ENCODE assay signal across 7 mouse cellular contexts in genomic region chr11:98964616-98965415, GRCm38 (mm10). TPM values are rescaled to one million over a fixed set of nuclear protein-coding genes. Genes with fewer than 3 reads are reported as not detected.
DNase-seq lines count a peak whose midpoint lies in the region; ATAC-seq and TF ChIP-seq lines count a peak whose summit lies in the region.

No protein-coding gene starts in this region.

- 17% methylated on average over 15 of the region's 15 CpGs for WGBS in intestine, postnatal 0 days
- WGBS in midbrain, embryonic 15.5 days: 26% methylated on average over 15 of the region's 15 CpGs

- H3K9ac ChIP-seq in ES-E14 (ENCODE audit: insufficient read depth, low read depth, low read length, poor library complexity, severe bottlenecking): peak overlapping the region; percentile 52; the same call in 1 of the 2 replicates
- peak overlapping the region; percentile 48 for H3K9ac ChIP-seq in intestine, postnatal 0 days (ENCODE audit: low read depth, low read length)
- no peak overlapping the region for H3K9ac ChIP-seq in midbrain, embryonic 15.5 days

- peaks cover 20 to 39% of the 10 kb centered on the region in 2 experiments; a peak in 3 of 4 replicates for H3K4me1 ChIP-seq in ES-E14 (ENCODE audit: control insufficient read depth in 2 of 2, insufficient read depth in 2 of 2, low read length in 2 of 2, poor library complexity in 1 of 2)
- H3K4me1 ChIP-seq in intestine, postnatal 0 days (replicated peaks; ENCODE audit: control insufficient read depth, insufficient read depth, low read length): peaks cover 27% of the 10 kb centered on the region
- peaks cover 100% of the 10 kb centered on the region for H3K4me1 ChIP-seq in midbrain, embryonic 15.5 days

- H3K27me3 ChIP-seq in intestine, postnatal 0 days (replicated peaks; ENCODE audit: control insufficient read depth, insufficient read depth, low read length): no peaks in the 10 kb centered on the region
- peaks cover 15% of the 10 kb centered on the region for H3K27me3 ChIP-seq in midbrain, embryonic 15.5 days (replicated peaks)

- H3K27ac ChIP-seq in ES-E14 (ENCODE audit: insufficient read depth, low read depth, low read length, poor library complexity, severe bottlenecking): peak overlapping the region; percentile 86
- peak overlapping the region; percentile 81 for H3K27ac ChIP-seq in intestine, postnatal 0 days (ENCODE audit: low read depth, low read length)
- 0 out of 2 replicates have a peak overlapping the region, but pooled peaks have one; percentile 17 for H3K27ac ChIP-seq in midbrain, embryonic 15.5 days

- in situ Hi-C loops in ES-E14 (cut with MboI; ENCODE audit: low sequenced_read_pairs in 2 of 2, unreplicated experiment in 2 of 2): no loop called here

- TF ChIP-seq CTCF in intestine, postnatal 0 days (IDR thresholded peaks at IDR 0.05; ENCODE audit: low read depth): no peak

- no peaks in the 10 kb centered on the region for H3K9me3 ChIP-seq in ES-E14 (ENCODE audit: control insufficient read depth, insufficient read depth, low read depth, low read length)
- no peaks in the 10 kb centered on the region for H3K9me3 ChIP-seq in intestine, postnatal 0 days (ENCODE audit: control insufficient read depth)
- H3K9me3 ChIP-seq in midbrain, embryonic 15.5 days: no peaks in the 10 kb centered on the region

- ATAC-seq in intestine, postnatal 0 days: peak; percentile 34
- no peak for ATAC-seq in midbrain, embryonic 15.5 days (replicated peaks)

- peak overlapping the region; percentile 98 for H3K4me2 ChIP-seq in intestine, postnatal 0 days (replicated peaks; ENCODE audit: low read depth)
- peak overlapping the region; percentile 91; the same call in 1 of the 2 replicates for H3K4me2 ChIP-seq in midbrain, embryonic 15.5 days

- DNase-seq in ES-E14 (ENCODE audit: low read depth, low spot score): no peak
- DNase-seq in adrenal gland, postnatal 14 days: peak; percentile 78
- DNase-seq in heart, adult 18-20 months: peak; percentile 80 to 84
- no peak for DNase-seq in urinary bladder, postnatal 25 days (ENCODE audit: low spot score)
- no peak for DNase-seq in layer of hippocampus, adult 9-10 months (ENCODE audit: low spot score)

- H3K36me3 ChIP-seq in ES-E14 (ENCODE audit: control insufficient read depth, insufficient read depth, low read length, poor library complexity, severe bottlenecking): peaks cover 29% of the 10 kb centered on the region
- H3K36me3 ChIP-seq in intestine, postnatal 0 days (ENCODE audit: control insufficient read depth, insufficient read depth): peaks cover 34% of the 10 kb centered on the region
- H3K36me3 ChIP-seq in midbrain, embryonic 15.5 days (replicated peaks): no peaks in the 10 kb centered on the region

- peak overlapping the region; percentile 70 to 74 for H3K4me3 ChIP-seq in ES-E14 (ENCODE audit: insufficient read depth in 1 of 2, low read depth in 1 of 2, low read length in 2 of 2, poor library complexity in 1 of 2, severe bottlenecking in 1 of 2)
- peak overlapping the region; percentile 81 for H3K4me3 ChIP-seq in intestine, postnatal 0 days (ENCODE audit: low read depth, low read length)
- no peak overlapping the region for H3K4me3 ChIP-seq in midbrain, embryonic 15.5 days

TF ChIP-seq in ES-E14, 5 proteins besides CTCF, POLR2A, EP300 and RAD21:
- TF ChIP-seq ZNF384 (IDR thresholded peaks at IDR 0.05; ENCODE audit: low read depth, low read length) (no peak), HCFC1 (IDR thresholded peaks at IDR 0.05; ENCODE audit: borderline replicate concordance, insufficient read depth, low read length) (no peak), CHD2 (IDR thresholded peaks at IDR 0.05; ENCODE audit: low read depth, low read length) (no peak), MAFK (IDR thresholded peaks at IDR 0.05; ENCODE audit: insufficient read depth, low read depth, low read length) (no peak), ZC3H11A (IDR thresholded peaks at IDR 0.05; ENCODE audit: borderline replicate concordance, low read depth, low read length) (no peak)

RNA-seq across cellular contexts. Expression of gene Gjd3, which starts 18.0 kb away (rescaled TPM):
- 0.27 and 1.7 TPM in 2 replicates for total RNA-seq in ES-E14 (2012; rRNA removed)
- not detected in 2 replicates for total RNA-seq in adrenal gland, postnatal 14 days (2021)
- total RNA-seq in heart, adult 18-20 months (2021): under 1 TPM; 0.36 to 0.45 TPM
- 0.61 and 0.80 TPM in 2 replicates for polyA plus RNA-seq in intestine, postnatal 0 days (2015; fragmentation: Nextera tagmentation; extraction: Ambion mirVana)
- 1.4 and 2.4 TPM in 2 replicates for polyA plus RNA-seq in midbrain, embryonic 15.5 days (2015; fragmentation: Nextera tagmentation; extraction: Ambion mirVana)

RNA-seq across cellular contexts. Expression of gene Rara, which starts 37.2 kb away (rescaled TPM):
- 25.8 and 30.1 TPM in 2 replicates for total RNA-seq in ES-E14 (2012; rRNA removed)
- 24.5 and 29.3 TPM in 2 replicates for total RNA-seq in adrenal gland, postnatal 14 days (2021)
- total RNA-seq in heart, adult 18-20 months (2021): 10 to 100 TPM in 1 of 2 experiments, 1 to 10 TPM in 1; 8.7 to 10.1 TPM
- polyA plus RNA-seq in intestine, postnatal 0 days (2015; fragmentation: Nextera tagmentation; extraction: Ambion mirVana): 22.2 and 22.4 TPM in 2 replicates
- polyA plus RNA-seq in midbrain, embryonic 15.5 days (2015; fragmentation: Nextera tagmentation; extraction: Ambion mirVana): 9.7 and 10.5 TPM in 2 replicates

RNA-seq across cellular contexts. Expression of gene Cdc6, which starts 57.2 kb away (rescaled TPM):
- 32.7 and 51.3 TPM in 2 replicates for total RNA-seq in ES-E14 (2012; rRNA removed)
- 3.5 and 5.8 TPM in 2 replicates for total RNA-seq in adrenal gland, postnatal 14 days (2021)
- under 1 TPM; 0.40 to 0.41 TPM for total RNA-seq in heart, adult 18-20 months (2021)
- polyA plus RNA-seq in intestine, postnatal 0 days (2015; fragmentation: Nextera tagmentation; extraction: Ambion mirVana): 4.0 and 4.5 TPM in 2 replicates
- polyA plus RNA-seq in midbrain, embryonic 15.5 days (2015; fragmentation: Nextera tagmentation; extraction: Ambion mirVana): 3.9 and 4.2 TPM in 2 replicates

RNA-seq across cellular contexts. Expression of gene Top2a, which starts 59.2 kb away (rescaled TPM):
- 353 and 381 TPM in 2 replicates for total RNA-seq in ES-E14 (2012; rRNA removed)
- total RNA-seq in adrenal gland, postnatal 14 days (2021): 52.0 and 70.5 TPM in 2 replicates
- 1 to 10 TPM; 1.5 to 1.8 TPM for total RNA-seq in heart, adult 18-20 months (2021)
- 40.9 and 41.8 TPM in 2 replicates for polyA plus RNA-seq in intestine, postnatal 0 days (2015; fragmentation: Nextera tagmentation; extraction: Ambion mirVana)
- polyA plus RNA-seq in midbrain, embryonic 15.5 days (2015; fragmentation: Nextera tagmentation; extraction: Ambion mirVana): 31.8 and 33.9 TPM in 2 replicates

Comparison
In these comparisons a context has a peak if more than half of its experiments do, and no peak if none do; other contexts are left out.
1. DNase-seq: peak in adrenal gland, postnatal 14 days (single experiment) and heart, adult 18-20 months (2 of 2); none in ES-E14 (single experiment), urinary bladder, postnatal 25 days (single experiment) and layer of hippocampus, adult 9-10 months (single experiment).
2. H3K27ac ChIP-seq: peak in every context shown above with its lines; median percentile 86 in ES-E14; 81 in intestine, postnatal 0 days; 17 in midbrain, embryonic 15.5 days.